Mouse (Mus musculus) hindbrain, embryonic 10.5 days (tissue): ENCODE measurements around the gene Scarb2. TPM values are rescaled to one million over a fixed set of nuclear protein-coding genes. Genes with fewer than 3 reads are reported as not detected.
A peak's percentile ranks its signal among the peaks of the same experiment; 100 is the strongest.

Experiments used
- DNase-seq: peaks from one replicate; pipeline ENCODE4 v3.0.0-alpha.2; 2017; ENCODE audit warnings: low spot score
- H3K27ac ChIP-seq: fragments of 300-500 bp; sonication (generic); 2 replicates; pipeline ENCODE4 v1.5.1; 2016; ENCODE audit warnings: mild to moderate bottlenecking, moderate library complexity
- H3K27me3 ChIP-seq: fragments of 300-500 bp; sonication (generic); 2 replicates; pipeline ENCODE4 v1.6.1; 2016; ENCODE audit warnings: mild to moderate bottlenecking; ENCODE audit not compliant: poor library complexity, insufficient read depth, severe bottlenecking
- H3K36me3 ChIP-seq: fragments of 300-500 bp; sonication (generic); 2 replicates; pipeline ENCODE4 v1.6.1; 2016; ENCODE audit warnings: mild to moderate bottlenecking, moderate library complexity
- H3K4me1 ChIP-seq: fragments of 300-500 bp; sonication (generic); replicated peaks from 2 replicates; pipeline ENCODE4 v1.6.1; 2016; ENCODE audit warnings: mild to moderate bottlenecking
- H3K4me3 ChIP-seq: fragments of 300-500 bp; sonication (generic); 2 replicates; pipeline ENCODE4 v1.5.1; 2016; ENCODE audit warnings: mild to moderate bottlenecking, moderate library complexity
- H3K9me3 ChIP-seq: fragments of 300-500 bp; sonication (generic); 2 replicates; pipeline ENCODE4 v1.6.1; 2016; ENCODE audit warnings: mild to moderate bottlenecking, moderate library complexity
- WGBS: fragments of 180-500 bp; shearing (Covaris S2); methylation state at CpG from one replicate; pipeline ENCODE4 v1.1.7; 2016; 5-methylcytosine and 5-hydroxymethylcytosine counted together
- polyA plus RNA-seq: library from polyadenylated mRNA; unstranded; fragments of >200 nt; fragmentation: Nextera tagmentation; extraction: Ambion mirVana; gene quantifications from 2 replicates; pipeline ENCODE4 v1.2.1, GENCODE M21; 2016

Gene Scarb2
- polyA plus RNA-seq, 1 experiment from 2014 or later, result 11.8 TPM

DNA sequence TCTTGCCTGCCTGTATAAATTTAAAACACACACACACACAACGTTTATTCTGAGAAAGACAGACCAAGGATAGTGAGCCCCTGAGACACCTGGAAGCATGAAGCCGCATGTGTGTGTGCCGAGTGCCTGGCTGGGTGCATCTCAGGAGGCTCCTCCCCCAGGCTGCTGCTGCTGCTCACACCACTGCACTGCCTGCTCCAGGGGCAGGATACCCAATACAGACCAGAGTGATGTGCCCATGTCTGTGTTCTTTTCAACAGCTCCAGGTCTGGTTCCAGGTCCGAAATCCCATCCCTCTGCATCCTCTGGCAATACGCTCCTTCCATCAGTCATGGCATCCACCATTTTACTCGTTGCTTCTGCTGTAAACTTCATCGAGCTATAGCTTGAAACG is 92.7 kb downstream of the Scarb2 start:
- Histone ChIP-seq H3K9me3 (no peaks in the 10 kb centered on the region), H3K27ac (no peak overlapping the region), H3K27me3 (no peaks in the 10 kb centered on the region), H3K36me3 (peaks cover 52% of the 10 kb centered on the region), H3K4me1 (0 out of 2 replicates have a peak, but pooled peaks cover 7% of the 10 kb centered on the region), H3K4me3 (no peak overlapping the region)
- DNase-seq, result no peak
- WGBS, result 86% methylated on average over 8 of the region's 8 CpGs

DNA sequence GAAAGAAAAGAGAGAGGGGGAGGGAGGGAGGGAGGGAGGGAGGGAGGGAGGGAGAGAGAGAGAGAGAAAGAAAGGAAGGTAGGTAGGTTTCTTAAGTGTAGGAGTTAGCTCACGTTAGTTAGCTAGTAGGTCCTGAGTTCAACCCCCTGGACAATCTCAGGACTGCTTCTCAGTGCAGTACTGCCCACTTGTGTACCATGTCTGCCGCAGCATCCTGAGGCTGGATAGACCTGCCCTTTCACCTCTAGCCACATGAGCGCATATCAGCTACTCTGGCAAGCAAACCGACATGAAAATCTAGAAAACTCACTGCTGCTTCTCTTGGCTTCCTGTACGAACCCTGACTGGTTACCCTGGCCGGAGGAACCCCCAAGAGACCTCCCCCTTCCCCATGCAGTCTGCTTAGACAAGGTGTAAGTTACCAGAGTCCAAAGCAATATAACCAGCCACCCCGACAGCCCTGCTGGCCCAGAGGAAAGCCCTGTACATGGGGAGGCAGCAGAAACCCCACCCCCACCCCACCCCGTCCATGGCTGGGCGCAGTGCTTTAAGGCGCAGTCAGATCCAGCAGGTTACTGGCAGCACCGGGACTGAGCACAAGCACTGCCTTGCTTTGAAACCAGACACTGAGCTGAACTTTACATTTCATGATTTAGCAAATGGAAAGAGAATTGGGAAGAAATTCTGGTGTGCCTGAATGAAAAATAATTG is 93.2 kb downstream of the Scarb2 start:
- Histone ChIP-seq H3K9me3 (no peaks in the 10 kb centered on the region), H3K27me3 (no peaks in the 10 kb centered on the region), H3K27ac (no peak overlapping the region), H3K4me1 (0 out of 2 replicates have a peak, but pooled peaks cover 7% of the 10 kb centered on the region), H3K36me3 (peaks cover 46% of the 10 kb centered on the region), H3K4me3 (no peak overlapping the region)
- WGBS, result 81% methylated on average over 11 of the region's 11 CpGs
- no peak for DNase-seq

DNA sequence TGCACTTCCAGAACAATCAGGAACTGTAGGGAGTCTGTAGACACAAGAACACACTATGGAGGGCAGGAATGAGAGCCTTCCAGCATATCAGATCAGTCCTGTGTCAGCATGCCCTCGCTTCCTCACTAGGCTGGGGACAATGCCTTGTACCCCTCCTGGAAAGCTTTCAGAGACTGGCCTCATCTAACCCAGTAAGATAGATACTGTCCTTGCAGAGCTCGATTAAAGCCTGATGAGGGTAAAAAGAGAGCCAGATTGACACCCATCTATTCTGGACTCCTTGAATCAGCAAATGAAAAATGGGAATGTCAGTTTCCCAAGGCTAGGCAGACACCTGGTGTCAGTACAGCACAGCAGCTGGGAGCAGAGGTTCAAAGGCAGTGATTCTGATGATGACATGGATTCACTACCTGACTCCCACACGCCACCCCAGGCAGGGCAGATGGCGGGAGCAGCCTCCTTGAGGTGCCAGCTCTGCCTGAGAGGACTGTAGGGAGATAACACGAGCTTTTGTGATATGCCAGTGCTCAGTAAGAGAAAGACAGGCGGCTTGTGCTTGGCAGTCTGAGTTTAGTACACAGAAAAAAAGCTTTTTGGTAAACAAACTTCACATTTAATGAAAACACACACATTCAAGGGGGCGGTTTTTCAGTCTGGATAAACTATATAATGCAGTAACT is 95.0 kb downstream of the Scarb2 start:
- Histone ChIP-seq H3K27ac (no peak overlapping the region), H3K9me3 (no peaks in the 10 kb centered on the region), H3K4me3 (no peak overlapping the region), H3K27me3 (no peaks in the 10 kb centered on the region), H3K4me1 (0 out of 2 replicates have a peak, but pooled peaks cover 7% of the 10 kb centered on the region), H3K36me3 (peaks cover 28% of the 10 kb centered on the region)
- WGBS, result 75% methylated on average over 7 of the region's 7 CpGs
- DNase-seq, result no peak

DNA sequence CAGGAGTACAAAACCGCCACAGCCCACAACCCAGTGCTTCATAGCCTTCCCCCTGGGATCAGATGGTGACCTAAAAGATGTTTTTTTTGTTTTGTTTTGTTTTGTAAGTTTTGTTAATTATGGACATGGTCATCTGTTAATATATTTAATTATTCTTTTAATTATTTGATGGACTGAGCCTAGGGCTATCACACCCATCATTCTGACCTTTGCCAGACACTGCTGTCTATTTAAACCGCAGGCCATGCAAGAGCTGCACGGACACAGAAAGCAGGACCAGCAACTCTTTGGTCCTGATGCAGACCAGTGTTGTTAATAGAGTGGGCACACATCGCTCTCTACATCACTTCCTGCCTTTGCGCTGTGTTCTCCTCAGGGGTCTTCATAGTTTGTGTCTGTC is 96.1 kb downstream of the Scarb2 start:
- Histone ChIP-seq H3K27me3 (no peaks in the 10 kb centered on the region), H3K4me1 (0 out of 2 replicates have a peak, but pooled peaks cover 8% of the 10 kb centered on the region), H3K36me3 (peaks cover 18% of the 10 kb centered on the region), H3K9me3 (no peaks in the 10 kb centered on the region), H3K4me3 (no peak overlapping the region), H3K27ac (no peak overlapping the region)
- DNase-seq, result no peak
- WGBS, result 91% methylated on average over 5 of the region's 5 CpGs

DNA sequence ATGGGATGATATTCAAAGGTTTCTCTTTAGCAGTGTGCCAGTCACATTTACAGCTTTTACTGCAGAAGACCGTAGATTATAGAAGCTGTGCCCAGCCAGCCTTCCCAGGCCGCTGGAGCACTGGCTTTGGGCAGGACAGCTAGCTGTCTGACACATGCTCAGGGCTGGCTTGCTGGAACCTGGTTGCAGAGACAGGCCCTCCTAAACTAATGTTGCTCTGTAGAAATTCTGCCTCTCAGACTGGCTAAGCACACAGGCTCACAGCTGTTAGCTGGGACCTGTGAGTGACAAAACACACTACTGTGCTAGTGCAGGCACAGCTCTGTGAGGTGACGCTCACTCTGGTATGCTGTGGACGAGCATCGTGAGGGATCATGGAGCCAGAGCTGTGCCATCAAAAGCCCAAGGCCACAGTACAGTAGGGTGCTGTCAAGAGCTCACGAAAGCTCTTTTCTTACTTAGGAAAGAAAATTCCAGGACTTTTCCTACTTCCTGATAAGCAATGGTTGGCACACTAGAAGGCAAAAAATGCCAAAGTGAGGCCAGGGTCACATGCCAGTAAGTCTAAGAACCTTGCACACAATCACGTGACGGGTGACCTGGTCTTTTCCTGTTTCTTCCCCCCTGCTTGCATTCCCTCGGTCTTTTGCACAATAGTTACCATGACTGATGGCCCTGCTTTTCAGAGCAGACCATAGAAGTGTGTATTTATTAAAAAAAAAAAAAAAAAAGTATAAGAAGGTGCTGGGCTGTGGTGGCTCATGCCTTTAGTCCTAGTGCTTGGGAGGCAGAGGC is 97.1 kb downstream of the Scarb2 start:
- WGBS, result 85% methylated on average over 9 of the region's 9 CpGs
- H3K4me3 ChIP-seq, result no peak overlapping the region
- H3K9me3 ChIP-seq, result no peaks in the 10 kb centered on the region
- H3K27me3 ChIP-seq, result no peaks in the 10 kb centered on the region
- peaks cover 11% of the 10 kb centered on the region for H3K4me1 ChIP-seq
- no peak overlapping the region for H3K27ac ChIP-seq
- peaks cover 10% of the 10 kb centered on the region for H3K36me3 ChIP-seq
- no peak for DNase-seq

DNA sequence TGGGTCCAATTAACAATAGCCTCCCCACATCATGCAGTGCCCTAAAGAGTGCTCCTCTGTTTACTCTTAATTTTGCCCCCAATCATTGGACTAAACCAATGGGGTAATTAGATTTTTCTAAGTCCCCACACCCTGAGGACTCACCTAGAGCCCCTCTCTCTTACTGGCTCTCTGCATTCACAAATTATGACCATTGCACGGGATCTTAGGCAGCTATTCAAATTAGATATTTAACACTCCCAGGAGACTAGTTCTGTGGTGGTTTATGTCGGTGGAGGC is 102.3 kb downstream of the Scarb2 start:
- Histone ChIP-seq H3K4me1 (peaks cover 15% of the 10 kb centered on the region), H3K27ac (peak overlapping the region; percentile 66; the same call in 1 of the 2 replicates), H3K9me3 (no peaks in the 10 kb centered on the region), H3K36me3 (no peaks in the 10 kb centered on the region), H3K4me3 (no peak overlapping the region), H3K27me3 (no peaks in the 10 kb centered on the region)
- DNase-seq, result no peak
- 43% methylated on average over 2 of the region's 2 CpGs for WGBS

DNA sequence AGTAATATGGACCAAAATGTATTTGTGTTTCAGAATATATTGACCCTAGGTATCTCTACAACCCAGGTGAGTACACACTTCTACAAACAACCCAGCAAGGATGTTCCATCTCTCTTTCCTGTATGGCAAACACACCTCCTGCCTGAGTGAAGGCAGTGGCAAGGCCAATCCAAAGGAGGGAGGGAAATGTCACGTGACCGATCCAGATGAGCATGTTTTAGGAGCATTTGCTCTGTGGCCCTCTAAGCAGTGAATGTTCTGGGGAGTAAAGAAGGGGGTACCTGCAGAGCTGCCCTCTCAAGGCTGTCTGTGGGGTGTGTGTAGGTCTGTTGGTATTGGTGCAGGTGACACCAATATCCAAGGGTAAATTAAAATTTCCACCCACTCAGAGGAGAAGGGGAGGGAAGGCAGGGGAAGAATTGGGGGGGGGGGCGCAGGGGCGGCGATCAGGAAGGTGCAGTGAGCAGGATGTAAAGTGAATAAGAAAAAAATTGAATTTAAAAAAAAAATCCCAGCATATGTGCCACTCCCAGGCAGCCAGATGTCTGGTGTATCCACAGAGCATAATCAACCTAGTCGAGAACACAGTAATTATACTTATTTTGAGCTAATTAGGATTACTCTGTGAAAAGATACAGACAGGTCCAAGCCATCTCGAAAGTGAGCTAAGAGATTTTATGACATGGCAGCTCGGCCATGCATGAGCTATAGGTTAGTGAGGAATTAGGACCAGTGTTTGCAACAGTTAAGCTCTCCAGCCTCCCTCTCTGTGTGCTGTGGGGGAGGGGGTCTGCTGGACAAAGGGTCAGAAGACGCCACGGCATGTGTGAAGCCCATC is 102.9 kb downstream of the Scarb2 start:
- 51% methylated on average over 10 of the region's 10 CpGs for WGBS
- no peak overlapping the region for H3K4me3 ChIP-seq
- H3K4me1 ChIP-seq, result peaks cover 15% of the 10 kb centered on the region
- H3K36me3 ChIP-seq, result no peaks in the 10 kb centered on the region
- DNase-seq, result peak; percentile 63
- no peaks in the 10 kb centered on the region for H3K9me3 ChIP-seq
- peak overlapping the region; percentile 66 for H3K27ac ChIP-seq
- H3K27me3 ChIP-seq, result no peaks in the 10 kb centered on the region

DNA sequence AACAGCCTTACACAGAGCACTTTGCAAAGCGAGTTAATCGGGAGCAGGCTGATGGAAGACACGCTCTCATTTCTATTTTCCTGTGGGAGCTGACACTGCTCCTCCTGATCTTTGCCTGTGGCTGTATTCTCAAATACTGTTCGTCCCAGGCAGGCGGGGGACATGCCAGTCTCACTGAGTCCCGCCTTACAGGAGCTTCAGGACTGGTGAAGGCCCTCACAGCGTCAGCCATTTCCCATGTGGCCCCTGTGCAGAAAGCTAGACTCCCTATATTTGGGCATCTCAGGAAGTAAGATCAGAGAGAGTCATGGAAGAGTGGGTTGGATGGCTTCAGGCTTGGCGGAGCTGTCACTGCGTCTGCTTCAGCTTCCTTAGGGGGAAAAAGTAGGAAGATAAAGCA is 103.8 kb downstream of the Scarb2 start:
- Histone ChIP-seq H3K4me3 (no peak overlapping the region), H3K36me3 (no peaks in the 10 kb centered on the region), H3K9me3 (no peaks in the 10 kb centered on the region), H3K27ac (no peak overlapping the region), H3K27me3 (no peaks in the 10 kb centered on the region), H3K4me1 (peaks cover 19% of the 10 kb centered on the region)
- DNase-seq, result no peak
- WGBS, result 70% methylated on average over 9 of the region's 9 CpGs

DNA sequence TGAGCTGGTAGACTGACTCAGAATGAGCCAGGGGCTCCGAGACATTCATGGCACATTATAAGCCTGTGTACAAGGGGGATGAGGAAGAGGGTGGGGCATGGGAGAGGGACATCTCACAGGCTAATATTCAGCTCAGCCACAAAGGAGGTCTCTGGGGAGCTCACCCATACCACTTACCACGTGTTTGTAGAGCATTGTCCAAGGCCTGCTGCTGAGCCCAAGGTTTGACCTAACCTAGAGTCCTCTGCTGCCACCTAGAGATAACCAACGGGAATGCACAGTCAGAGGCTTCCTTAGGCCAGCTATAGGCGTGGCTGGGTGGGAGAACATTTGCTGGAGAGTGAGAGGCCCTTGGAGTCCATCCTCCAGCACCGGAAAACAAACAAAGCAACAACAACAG is 108.5 kb downstream of the Scarb2 start:
- WGBS, result 26% methylated on average over 5 of the region's 5 CpGs
- Histone ChIP-seq H3K9me3 (no peaks in the 10 kb centered on the region), H3K4me1 (0 out of 2 replicates have a peak, but pooled peaks cover 8% of the 10 kb centered on the region), H3K36me3 (no peaks in the 10 kb centered on the region), H3K27me3 (peaks cover 20% of the 10 kb centered on the region), H3K4me3 (no peak overlapping the region), H3K27ac (peak overlapping the region; percentile 57; the same call in 1 of the 2 replicates)
- peak; percentile 86 for DNase-seq

DNA sequence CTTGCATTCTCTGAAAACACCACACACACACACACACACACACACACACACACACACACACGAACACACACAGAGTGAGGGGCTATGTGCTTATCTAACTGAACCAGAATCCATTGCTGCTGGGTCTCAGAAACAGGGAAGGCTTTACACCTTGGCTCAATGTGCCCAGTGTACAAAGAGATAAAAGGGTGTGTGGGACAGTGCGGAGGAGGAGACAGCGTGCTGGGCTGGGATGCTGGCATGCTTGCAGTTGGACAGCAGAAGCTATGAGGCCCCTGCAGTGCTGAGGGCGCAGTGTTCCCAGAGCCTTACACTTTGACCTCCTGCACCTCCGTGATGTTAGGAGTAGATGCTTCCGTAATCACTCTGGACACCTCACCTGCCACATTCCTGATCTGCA is 110.2 kb downstream of the Scarb2 start:
- Histone ChIP-seq H3K27ac (no peak overlapping the region), H3K36me3 (no peaks in the 10 kb centered on the region), H3K9me3 (no peaks in the 10 kb centered on the region), H3K4me1 (peaks cover 15% of the 10 kb centered on the region; the same call in 1 of the 2 replicates), H3K27me3 (peaks cover 37% of the 10 kb centered on the region), H3K4me3 (no peak overlapping the region)
- no peak for DNase-seq
- WGBS, result 84% methylated on average over 6 of the region's 6 CpGs

DNA sequence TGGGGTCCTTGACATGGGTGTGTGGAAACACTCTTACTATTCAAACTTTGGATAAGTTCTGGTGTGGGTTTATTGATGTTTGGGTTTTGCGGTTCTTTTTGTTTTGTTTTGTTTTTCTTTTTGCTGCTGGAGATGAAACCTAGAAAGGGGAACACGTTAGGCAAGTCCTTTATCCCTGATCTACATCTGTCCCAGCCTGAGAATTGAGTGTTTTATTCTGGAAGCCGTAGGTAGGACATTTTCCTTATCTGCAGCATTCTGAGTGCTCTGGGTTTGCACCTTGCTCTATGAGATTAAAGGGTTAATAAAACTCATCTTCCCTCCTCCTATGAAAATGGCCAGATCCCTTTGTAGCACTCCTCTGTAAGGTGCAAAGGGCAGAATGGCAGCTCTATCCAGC is 110.9 kb downstream of the Scarb2 start:
- Histone ChIP-seq H3K27me3 (peaks cover 44% of the 10 kb centered on the region), H3K4me3 (no peak overlapping the region), H3K4me1 (peaks cover 15% of the 10 kb centered on the region; the same call in 1 of the 2 replicates), H3K9me3 (no peaks in the 10 kb centered on the region), H3K27ac (no peak overlapping the region), H3K36me3 (no peaks in the 10 kb centered on the region)
- DNase-seq, result no peak
- WGBS, result 88% methylated on average over 3 of the region's 3 CpGs

DNA sequence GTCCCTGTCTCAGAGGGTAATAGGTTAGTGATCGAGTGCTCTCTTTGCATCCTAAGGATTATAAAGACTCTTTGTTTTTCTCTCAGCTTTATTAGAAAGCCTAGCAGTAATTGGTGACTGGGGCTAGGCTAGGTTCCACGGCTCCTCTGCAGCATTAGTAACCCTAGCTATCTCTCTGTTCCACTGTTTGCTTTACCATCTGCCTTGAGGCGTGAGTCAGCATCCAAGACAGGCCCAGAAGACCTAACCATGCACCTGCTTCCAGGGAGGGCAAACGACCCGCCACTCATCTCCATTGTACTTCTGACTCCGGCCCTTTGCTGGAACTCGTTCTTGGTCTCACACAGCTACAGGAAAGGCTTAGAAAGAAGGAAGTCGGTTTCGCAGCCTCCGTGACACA is 112.8 kb downstream of the Scarb2 start:
- peaks cover 15% of the 10 kb centered on the region; the same call in 1 of the 2 replicates for H3K4me1 ChIP-seq
- no peaks in the 10 kb centered on the region for H3K36me3 ChIP-seq
- no peak for DNase-seq
- H3K27ac ChIP-seq, result no peak overlapping the region
- peaks cover 54% of the 10 kb centered on the region for H3K27me3 ChIP-seq
- WGBS, result 71% methylated on average over 10 of the region's 10 CpGs
- H3K4me3 ChIP-seq, result no peak overlapping the region
- H3K9me3 ChIP-seq, result no peaks in the 10 kb centered on the region
